Mouse (Mus musculus): ENCODE data around the gene Psmd5. TPM values are rescaled to one million over a fixed set of nuclear protein-coding genes. Genes with fewer than 3 reads are reported as not detected.
"Not testable (repeated sequence)": the region's sequence is repeated elsewhere in the genome, so short reads cannot be mapped to it uniquely, and the experiment has no call there.

Psmd5 gene
- polyA plus RNA-seq, 1 experiment from 2014 or later: 68.0 TPM

GRCm38 (mm10) chr2:34827591-34827990 is 47.2 kb downstream of the Psmd5 start:
- H3K4me3 ChIP-seq (ENCODE audit: low read depth, low read length): no peak overlapping the region
- H3K4me1 ChIP-seq (ENCODE audit: control insufficient read depth, insufficient read depth, low read length): peaks cover 7% of the 10 kb centered on the region
- H3K27ac ChIP-seq (ENCODE audit: low read depth, low read length): no peak overlapping the region
- no peaks in the 10 kb centered on the region for H3K27me3 ChIP-seq (ENCODE audit: control insufficient read depth, insufficient read depth, low read length)
- H3K4me2 ChIP-seq: no peak overlapping the region
- no peak for ATAC-seq (replicated peaks; ENCODE audit: insufficient number of reproducible peaks, low FRiP score, low TSS enrichment)
- H3K36me3 ChIP-seq (ENCODE audit: control insufficient read depth, insufficient read depth, low read length): no peaks in the 10 kb centered on the region
- no peak overlapping the region for H3K9ac ChIP-seq (ENCODE audit: low read depth, low read length)
- 82% methylated on average over 4 of the region's 4 CpGs for WGBS (ENCODE audit: insufficient replicate concordance)
- H3K9me3 ChIP-seq (replicated peaks; ENCODE audit: control insufficient read depth, low read length): no peaks in the 10 kb centered on the region

DNA sequence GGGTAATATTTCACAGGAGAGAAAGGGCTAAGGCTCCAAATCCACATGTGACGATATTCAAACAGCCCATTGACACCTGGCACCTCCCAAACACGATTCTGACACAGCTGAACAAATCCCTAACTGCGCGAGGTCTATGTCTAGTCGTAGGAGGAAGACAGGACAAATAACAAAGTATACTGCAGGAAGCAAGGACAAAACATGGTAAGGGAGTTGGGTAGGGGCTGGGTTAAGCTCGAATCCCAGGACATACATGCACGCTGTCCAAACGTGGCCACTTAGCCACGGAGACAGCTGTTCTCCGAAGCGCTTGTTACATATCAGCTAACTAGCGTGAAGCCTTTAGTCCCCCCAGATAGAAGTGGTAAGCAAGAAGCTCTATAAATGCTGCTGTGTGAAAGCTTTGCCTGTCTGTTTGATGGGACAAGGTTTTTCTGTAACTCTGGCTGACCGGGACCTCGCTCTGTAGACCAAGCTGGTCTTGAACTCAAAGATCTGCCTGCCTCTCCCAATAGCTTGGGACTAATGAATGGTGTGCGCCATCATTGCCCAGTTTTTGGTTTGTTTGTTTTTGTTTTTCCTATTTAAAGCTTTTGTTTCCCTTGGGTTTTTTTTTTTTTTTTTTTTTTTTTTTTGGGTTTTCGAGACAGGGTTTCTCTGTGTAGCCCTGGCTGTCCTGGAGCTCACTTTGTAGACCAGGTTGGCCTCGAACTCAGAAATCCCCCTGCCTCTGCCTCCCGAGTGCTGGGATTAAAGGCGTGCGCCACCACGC is 48.1 kb downstream of the Psmd5 start:
- Histone ChIP-seq H3K4me1 (ENCODE audit: control insufficient read depth, insufficient read depth, low read length) (peaks cover 7% of the 10 kb centered on the region), H3K4me3 (ENCODE audit: low read depth, low read length) (peak overlapping the region; percentile 93), H3K9me3 (replicated peaks; ENCODE audit: control insufficient read depth, low read length) (no peaks in the 10 kb centered on the region), H3K27me3 (ENCODE audit: control insufficient read depth, insufficient read depth, low read length) (no peaks in the 10 kb centered on the region), H3K36me3 (ENCODE audit: control insufficient read depth, insufficient read depth, low read length) (no peaks in the 10 kb centered on the region), H3K4me2 (peak overlapping the region; percentile 82), H3K9ac (ENCODE audit: low read depth, low read length) (peak overlapping the region; percentile 92), H3K27ac (ENCODE audit: low read depth, low read length) (peak overlapping the region; percentile 86)
- WGBS (ENCODE audit: insufficient replicate concordance): 35% methylated on average over 20 of the region's 21 CpGs
- ATAC-seq (replicated peaks; ENCODE audit: insufficient number of reproducible peaks, low FRiP score, low TSS enrichment): no peak

DNA sequence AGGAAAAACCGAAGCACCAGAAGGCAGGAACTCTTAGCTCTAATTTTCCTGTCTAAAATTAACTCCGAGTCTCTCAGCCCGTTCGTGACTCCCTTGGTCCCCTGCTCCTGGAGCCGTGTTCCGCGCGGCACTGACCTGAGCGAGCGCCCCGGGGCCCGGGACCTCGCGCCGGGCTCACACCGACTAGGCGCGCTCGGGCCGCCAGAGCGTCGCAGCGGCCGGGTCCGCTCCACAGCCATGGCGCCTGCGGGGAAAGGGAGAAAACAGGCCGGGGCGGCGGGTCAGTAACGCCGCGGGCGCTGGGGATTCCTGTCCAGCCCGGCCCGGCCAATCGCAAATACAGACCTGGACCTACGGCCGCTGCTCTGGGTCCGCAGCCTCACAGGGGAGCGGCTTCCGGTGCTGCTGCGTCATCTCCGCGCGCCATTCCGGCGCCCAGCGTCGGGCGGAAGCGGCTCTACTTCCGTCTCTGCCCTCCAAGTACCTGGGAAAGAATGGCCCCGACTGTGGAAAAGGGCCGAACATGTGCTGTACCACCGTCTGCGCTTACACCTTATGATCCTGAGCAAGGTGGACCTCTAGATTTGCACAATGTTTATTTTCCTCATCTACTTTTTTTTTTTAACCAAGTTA is 48.8 kb downstream of the Psmd5 start, which contains the start of gene Fbxw2:
Gene Fbxw2, minus strand, starts transcription at position 485 of the 633 bp plus-strand sequence.
- Histone ChIP-seq H3K27ac (ENCODE audit: low read depth, low read length) (peak within 1 kb of the TSS; percentile 86), H3K27me3 (ENCODE audit: control insufficient read depth, insufficient read depth, low read length) (no peaks in the 10 kb centered on the region), H3K36me3 (ENCODE audit: control insufficient read depth, insufficient read depth, low read length) (no peaks in the 10 kb centered on the region), H3K4me2 (peak within 1 kb of the TSS; percentile 82), H3K9me3 (replicated peaks; ENCODE audit: control insufficient read depth, low read length) (no peaks in the 10 kb centered on the region), H3K4me3 (ENCODE audit: low read depth, low read length) (peak within 1 kb of the TSS; percentile 93), H3K9ac (ENCODE audit: low read depth, low read length) (peak within 1 kb of the TSS; percentile 92), H3K4me1 (ENCODE audit: control insufficient read depth, insufficient read depth, low read length) (peaks cover 7% of the 10 kb centered on the region)
- ATAC-seq (replicated peaks; ENCODE audit: insufficient number of reproducible peaks, low FRiP score, low TSS enrichment): peak; percentile 94
- whole genome bisulfite sequencing (ENCODE audit: insufficient replicate concordance): under 1% methylated on average over 57 of the region's 57 CpGs

DNA sequence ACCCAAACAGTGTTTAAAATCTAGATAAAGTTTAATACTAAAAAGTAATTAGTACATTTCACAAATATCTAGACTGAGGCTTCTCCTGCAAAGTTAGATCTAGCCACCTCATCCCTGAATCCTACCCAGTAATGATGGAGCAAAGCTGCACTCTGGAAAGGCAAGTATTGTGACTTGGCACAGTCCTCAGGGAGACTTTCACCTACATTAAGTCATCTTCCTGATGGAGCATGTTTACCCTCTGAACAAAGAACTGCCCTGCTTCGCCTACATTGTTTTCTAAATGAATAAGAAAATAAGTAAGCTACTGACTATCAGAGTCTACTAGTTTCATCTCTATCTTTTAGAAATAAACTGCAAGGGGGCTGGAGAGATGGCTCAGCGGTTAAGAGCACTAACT is 56.3 kb downstream of the Psmd5 start:
- Histone ChIP-seq H3K27me3 (ENCODE audit: control insufficient read depth, insufficient read depth, low read length) (no peaks in the 10 kb centered on the region), H3K27ac (ENCODE audit: low read depth, low read length) (no peak overlapping the region), H3K9me3 (replicated peaks; ENCODE audit: control insufficient read depth, low read length) (no peaks in the 10 kb centered on the region), H3K36me3 (ENCODE audit: control insufficient read depth, insufficient read depth, low read length) (peaks cover 17% of the 10 kb centered on the region), H3K9ac (ENCODE audit: low read depth, low read length) (no peak overlapping the region), H3K4me2 (no peak overlapping the region), H3K4me3 (ENCODE audit: low read depth, low read length) (no peak overlapping the region), H3K4me1 (ENCODE audit: control insufficient read depth, insufficient read depth, low read length) (no peaks in the 10 kb centered on the region)
- no peak for ATAC-seq (replicated peaks; ENCODE audit: insufficient number of reproducible peaks, low FRiP score, low TSS enrichment)
- 94% methylated on average over 2 of the region's 2 CpGs for WGBS (ENCODE audit: insufficient replicate concordance)

- peaks cover 19% of the 10 kb centered on the region for H3K36me3 ChIP-seq (ENCODE audit: control insufficient read depth, insufficient read depth, low read length)
- H3K4me1 ChIP-seq (ENCODE audit: control insufficient read depth, insufficient read depth, low read length); H3K9ac ChIP-seq (ENCODE audit: low read depth, low read length); H3K4me3 ChIP-seq (ENCODE audit: low read depth, low read length); H3K27me3 ChIP-seq (ENCODE audit: control insufficient read depth, insufficient read depth, low read length); H3K9me3 ChIP-seq (replicated peaks; ENCODE audit: control insufficient read depth, low read length); H3K27ac ChIP-seq (ENCODE audit: low read depth, low read length); ATAC-seq (replicated peaks; ENCODE audit: insufficient number of reproducible peaks, low FRiP score, low TSS enrichment); H3K4me2 ChIP-seq: not testable (repeated sequence)
- WGBS (ENCODE audit: insufficient replicate concordance): 95% methylated on average over 2 of the region's 2 CpGs
Measured at GRCm38 (mm10) chr2:34815893-34816292, 58.9 kb downstream of the Psmd5 start.

DNA sequence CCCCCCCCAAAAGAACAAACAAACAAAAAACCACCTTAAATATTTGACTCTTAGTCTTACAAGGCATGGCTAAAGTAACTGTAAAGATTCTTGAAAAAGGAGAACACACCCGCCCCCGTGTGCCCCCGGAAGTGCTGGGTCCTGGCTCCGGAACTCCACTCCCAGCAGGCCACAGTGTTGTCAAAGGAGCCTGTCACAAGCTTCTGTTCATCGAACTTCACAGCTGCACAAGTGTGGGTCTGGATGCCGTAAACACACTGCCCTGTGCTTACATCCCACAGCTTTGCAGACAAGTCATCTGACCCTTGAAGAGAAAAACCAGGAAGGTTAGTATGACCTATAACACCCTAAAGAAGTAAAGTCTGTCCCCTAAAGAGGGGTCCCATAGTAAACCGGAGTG is 62.1 kb downstream of the Psmd5 start:
- Histone ChIP-seq H3K4me3 (ENCODE audit: low read depth, low read length) (no peak overlapping the region), H3K36me3 (ENCODE audit: control insufficient read depth, insufficient read depth, low read length) (peaks cover 17% of the 10 kb centered on the region), H3K27ac (ENCODE audit: low read depth, low read length) (no peak overlapping the region), H3K4me2 (no peak overlapping the region), H3K27me3 (ENCODE audit: control insufficient read depth, insufficient read depth, low read length) (no peaks in the 10 kb centered on the region), H3K9me3 (replicated peaks; ENCODE audit: control insufficient read depth, low read length) (no peaks in the 10 kb centered on the region), H3K4me1 (ENCODE audit: control insufficient read depth, insufficient read depth, low read length) (no peaks in the 10 kb centered on the region), H3K9ac (ENCODE audit: low read depth, low read length) (no peak overlapping the region)
- no peak for ATAC-seq (replicated peaks; ENCODE audit: insufficient number of reproducible peaks, low FRiP score, low TSS enrichment)
- 84% methylated on average over 7 of the region's 7 CpGs for WGBS (ENCODE audit: insufficient replicate concordance)

GRCm38 (mm10) chr2:34810775-34811174 is 64.0 kb downstream of the Psmd5 start:
- ATAC-seq (replicated peaks; ENCODE audit: insufficient number of reproducible peaks, low FRiP score, low TSS enrichment): no peak
- Histone ChIP-seq H3K4me1 (ENCODE audit: control insufficient read depth, insufficient read depth, low read length) (no peaks in the 10 kb centered on the region), H3K36me3 (ENCODE audit: control insufficient read depth, insufficient read depth, low read length) (peaks cover 9% of the 10 kb centered on the region)

DNA sequence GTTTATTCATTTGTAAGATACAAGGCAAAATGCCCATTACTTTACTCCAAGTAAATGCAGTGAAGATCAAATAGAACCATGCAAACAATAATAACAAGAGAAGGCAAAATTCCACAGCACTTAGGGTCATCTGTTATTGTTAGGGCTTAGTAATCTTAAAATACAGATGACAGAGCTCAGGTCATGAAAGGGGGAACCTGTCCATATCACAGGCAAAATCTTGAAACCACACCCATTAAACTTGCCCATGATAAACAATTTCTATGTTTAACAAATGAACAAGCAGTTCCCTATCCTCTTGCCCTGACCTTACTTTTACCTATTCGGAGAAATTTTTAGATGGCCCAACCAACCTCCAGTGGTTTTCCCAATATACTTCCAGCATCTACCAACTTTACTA is 65.2 kb downstream of the Psmd5 start:
- no peak overlapping the region for H3K27ac ChIP-seq (ENCODE audit: low read depth, low read length)
- no peaks in the 10 kb centered on the region for H3K4me1 ChIP-seq (ENCODE audit: control insufficient read depth, insufficient read depth, low read length)
- no peaks in the 10 kb centered on the region for H3K27me3 ChIP-seq (ENCODE audit: control insufficient read depth, insufficient read depth, low read length)
- peaks cover 5% of the 10 kb centered on the region; the same call in 1 of the 2 replicates for H3K36me3 ChIP-seq (ENCODE audit: control insufficient read depth, insufficient read depth, low read length)
- no peak overlapping the region for H3K4me3 ChIP-seq (ENCODE audit: low read depth, low read length)
- no peak for ATAC-seq (replicated peaks; ENCODE audit: insufficient number of reproducible peaks, low FRiP score, low TSS enrichment)
- no peaks in the 10 kb centered on the region for H3K9me3 ChIP-seq (replicated peaks; ENCODE audit: control insufficient read depth, low read length)
- no peak overlapping the region for H3K9ac ChIP-seq (ENCODE audit: low read depth, low read length)
- no peak overlapping the region for H3K4me2 ChIP-seq
- WGBS (ENCODE audit: insufficient replicate concordance): 79% methylated on average over 1 of the region's 1 CpGs

More at GRCm38 (mm10) chr2:34810775-34811174, 64.0 kb downstream of the Psmd5 start:
- H3K4me2 ChIP-seq: no peak overlapping the region
- H3K9me3 ChIP-seq (replicated peaks; ENCODE audit: control insufficient read depth, low read length): no peaks in the 10 kb centered on the region
- H3K27ac ChIP-seq (ENCODE audit: low read depth, low read length): no peak overlapping the region
- H3K9ac ChIP-seq (ENCODE audit: low read depth, low read length): no peak overlapping the region
- no peak overlapping the region for H3K4me3 ChIP-seq (ENCODE audit: low read depth, low read length)
- WGBS (ENCODE audit: insufficient replicate concordance): 93% methylated on average over 3 of the region's 3 CpGs
- no peaks in the 10 kb centered on the region for H3K27me3 ChIP-seq (ENCODE audit: control insufficient read depth, insufficient read depth, low read length)

Data from heart, embryonic 11.5 days (tissue).